Mouse (Mus musculus): ENCODE results near the gene Fndc11.

The Fndc11 gene

DNA sequence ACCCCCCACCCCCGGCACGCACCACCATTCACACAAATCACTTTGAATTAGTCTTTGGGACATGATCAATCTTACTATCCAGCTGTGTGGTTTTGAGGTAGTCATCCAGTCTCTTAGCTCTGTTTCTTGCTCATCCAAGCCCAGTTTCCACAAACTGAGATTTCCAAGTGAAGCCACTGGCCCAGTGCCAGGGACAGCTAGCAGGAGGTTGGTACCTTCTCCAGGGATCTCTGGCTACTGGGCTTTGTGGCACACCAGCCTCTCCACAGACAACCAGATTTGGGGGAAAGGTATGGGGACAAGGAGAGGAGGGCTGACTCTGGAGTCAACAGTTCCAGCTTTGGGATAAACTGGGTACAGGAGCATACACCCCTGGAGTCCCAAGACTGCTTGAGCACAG is 548 bp downstream of the Fndc11 start:
- DNase-seq: no peak

DNA sequence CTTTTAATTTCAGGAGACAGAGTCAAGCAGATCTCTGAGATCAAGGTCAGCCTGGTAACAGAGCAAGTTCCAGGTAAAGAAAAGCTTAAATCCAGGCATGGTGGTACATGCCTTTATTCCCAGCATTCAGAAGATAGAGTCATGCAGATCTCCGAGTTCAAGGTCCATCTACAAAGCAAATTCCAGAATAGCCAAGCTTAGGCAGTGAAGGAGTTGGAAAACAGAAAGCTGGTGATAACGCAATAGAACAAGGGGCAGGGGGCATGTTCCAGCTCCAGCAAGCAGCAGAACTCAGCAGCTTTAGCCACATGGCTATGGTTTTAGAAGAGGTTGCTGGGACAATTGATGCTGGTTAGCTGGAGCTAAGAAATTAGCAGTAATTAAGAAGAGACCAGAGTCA is 5.2 kb downstream of the Fndc11 start:
- DNase-seq: no peak

- DNase-seq: no peak
These were observed 7.3 kb downstream of the Fndc11 start for GRCm38 (mm10) chr2:181227122-181227521.

DNA sequence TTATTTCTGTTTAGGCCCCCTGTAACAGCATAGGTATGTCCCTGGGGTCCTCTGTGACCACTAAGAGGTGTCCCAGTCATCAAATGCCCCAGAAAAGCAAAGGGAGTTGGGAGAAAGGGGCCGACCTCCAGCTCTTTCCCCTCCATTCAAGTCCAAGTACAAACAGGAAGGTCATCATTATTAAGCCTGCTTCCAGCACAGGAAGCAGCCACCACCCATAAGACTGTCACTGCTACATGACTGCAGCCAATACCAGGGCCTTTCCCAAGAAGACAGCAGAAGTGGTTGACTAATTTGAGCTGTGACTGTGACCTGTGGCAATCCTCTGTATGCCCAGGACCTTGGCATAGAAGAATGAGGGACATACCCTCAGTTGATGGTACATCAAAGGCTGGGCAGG is 8.5 kb downstream of the Fndc11 start:
- peak; percentile 69 for DNase-seq

- DNase-seq: no peak
These were observed 11.4 kb downstream of the Fndc11 start for GRCm38 (mm10) chr2:181231171-181231570.

- no peak for DNase-seq
These were observed 13.6 kb downstream of the Fndc11 start for GRCm38 (mm10) chr2:181233443-181233842.

DNA sequence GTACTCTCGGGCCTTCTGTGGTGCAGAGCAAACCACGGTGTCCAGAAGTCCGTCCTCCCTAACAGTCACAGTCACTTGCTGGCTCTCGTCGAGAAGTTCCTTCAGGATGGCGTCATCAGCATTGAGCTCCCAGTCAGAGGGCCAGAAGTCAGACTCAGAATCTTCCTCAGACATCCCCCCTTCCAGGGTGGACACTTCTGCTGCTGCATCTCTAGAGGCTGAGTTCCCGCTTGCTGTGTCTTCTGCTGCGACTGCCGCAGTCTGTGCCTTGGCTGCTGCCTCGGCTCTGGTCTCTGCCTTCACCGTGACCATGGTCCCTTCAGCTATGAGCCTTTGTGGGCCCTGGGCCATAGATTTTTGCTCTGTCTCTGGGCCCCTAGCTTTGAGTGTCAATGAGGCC is 14.9 kb downstream of the Fndc11 start:
- DNase-seq: no peak

- DNase-seq: peak; percentile 49
These were observed 16.1 kb downstream of the Fndc11 start for GRCm38 (mm10) chr2:181235681-181236566.

DNA sequence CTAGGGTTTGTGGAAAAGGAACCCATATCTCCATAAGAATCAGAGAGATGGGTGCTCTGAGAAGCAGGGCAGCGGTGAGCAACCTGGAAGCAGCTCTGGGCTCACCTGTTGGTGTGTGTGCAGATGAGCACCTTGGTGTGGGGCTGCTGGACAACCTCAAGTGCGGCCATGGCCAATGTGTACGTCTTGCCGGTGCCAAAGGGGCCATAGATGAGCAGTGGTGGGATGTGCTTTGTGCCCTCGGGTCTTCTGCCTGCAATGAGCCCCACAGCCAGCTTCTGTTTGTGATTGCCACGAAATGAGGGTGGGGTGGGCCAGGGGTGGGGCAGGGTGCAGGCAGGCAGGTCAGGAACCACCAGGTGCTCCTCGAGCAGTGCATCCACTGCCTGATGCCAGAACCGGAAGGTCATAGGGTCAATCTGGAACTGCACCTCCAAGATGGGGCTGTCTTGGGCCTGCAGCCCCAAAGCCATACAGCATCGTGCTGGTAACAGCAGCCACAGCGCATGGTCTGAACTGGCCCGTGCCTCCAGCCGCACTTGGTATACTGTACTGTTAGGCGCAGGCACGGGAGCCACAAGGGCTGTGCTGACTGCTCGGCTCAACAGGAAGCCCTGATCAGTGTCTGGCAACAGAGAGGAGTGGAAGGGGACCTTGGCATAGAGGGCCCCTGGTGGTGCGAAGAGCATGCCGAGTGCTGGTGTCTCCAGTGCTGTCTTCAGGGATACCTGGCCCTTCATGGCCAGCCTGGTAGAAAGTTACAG is 17.6 kb downstream of the Fndc11 start:
- no peak for DNase-seq

- no peak for DNase-seq
These were observed 18.3 kb downstream of the Fndc11 start for GRCm38 (mm10) chr2:181238091-181238610.

GRCm38 (mm10) chr2:181238861-181239260 is 19.0 kb downstream of the Fndc11 start:
- no peak for DNase-seq

- DNase-seq: no peak
These were observed 19.4 kb downstream of the Fndc11 start for GRCm38 (mm10) chr2:181239261-181239660.

DNA sequence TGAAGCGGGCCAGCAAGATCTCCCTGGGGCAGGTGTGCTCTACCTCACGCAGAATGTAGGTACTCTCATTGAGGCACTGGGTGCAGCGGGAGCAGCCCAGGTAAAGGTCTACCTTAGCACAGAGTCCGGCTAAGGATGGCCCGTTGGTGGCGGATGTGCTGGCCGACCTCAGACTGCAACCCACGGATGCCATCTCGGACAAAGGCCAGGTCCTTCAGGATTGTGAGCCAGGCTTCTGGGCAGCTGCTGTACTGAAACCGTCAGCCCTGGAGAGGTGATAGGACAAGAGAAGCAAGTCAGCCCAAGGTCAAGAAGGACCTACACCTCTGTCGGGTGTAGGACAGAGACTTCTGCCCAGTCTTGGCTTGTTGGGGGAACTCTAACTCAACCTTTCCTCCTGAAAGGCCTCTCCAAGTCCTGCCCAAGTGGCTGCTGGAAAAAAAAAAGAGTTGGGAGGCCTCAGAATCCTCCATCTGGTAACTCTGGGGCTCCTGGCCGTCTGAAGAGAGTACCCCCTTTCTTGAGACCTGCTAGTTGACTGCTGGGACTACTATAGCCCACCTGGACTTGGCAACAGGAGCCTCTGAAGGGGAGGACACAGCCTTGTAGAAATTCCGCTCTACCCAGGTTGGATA is 21.1 kb downstream of the Fndc11 start:
- DNase-seq: no peak

GRCm38 (mm10) chr2:181241602-181242313 is 21.9 kb downstream of the Fndc11 start, which contains the start of gene Helz2:
Helz2 (minus strand) TSS chr2:181242027.
- peak; percentile 79 for DNase-seq

- DNase-seq: no peak
These were observed 22.5 kb downstream of the Fndc11 start for GRCm38 (mm10) chr2:181242314-181242665.

DNA sequence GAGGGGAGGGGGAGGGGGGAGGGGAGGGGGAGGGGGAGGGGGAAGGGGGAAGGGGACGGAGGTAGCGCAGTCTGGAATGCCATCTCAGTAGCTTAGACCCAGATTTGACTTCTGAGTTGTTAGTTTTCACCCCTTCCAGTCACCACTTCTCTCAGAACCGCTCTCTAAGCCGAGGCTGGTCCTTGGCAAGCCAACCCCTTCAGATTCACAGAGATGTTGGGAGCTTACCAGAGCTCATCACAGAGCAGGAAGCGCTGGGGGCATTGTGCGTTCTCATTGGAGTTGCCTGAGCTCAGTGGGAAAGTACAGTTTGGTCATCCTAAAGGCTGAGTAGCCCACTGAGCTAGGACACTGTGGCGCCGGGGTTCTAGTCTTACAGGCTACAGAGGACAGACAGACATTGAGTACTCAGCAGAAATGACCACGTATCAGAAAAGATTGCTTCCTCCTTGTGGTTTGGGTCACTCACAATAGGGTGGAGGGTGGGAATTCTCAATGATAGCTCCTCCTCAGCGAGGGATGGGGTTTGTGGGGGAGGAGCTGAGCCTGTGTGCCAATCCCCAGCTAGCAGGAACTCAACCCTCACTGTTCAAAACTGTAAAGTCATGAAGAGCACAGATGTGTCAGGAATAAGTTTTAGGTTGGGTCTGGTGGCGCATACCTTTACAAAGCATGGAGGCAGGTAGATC is 24.0 kb downstream of the Fndc11 start:
- DNase-seq: peak; percentile 72

DNA sequence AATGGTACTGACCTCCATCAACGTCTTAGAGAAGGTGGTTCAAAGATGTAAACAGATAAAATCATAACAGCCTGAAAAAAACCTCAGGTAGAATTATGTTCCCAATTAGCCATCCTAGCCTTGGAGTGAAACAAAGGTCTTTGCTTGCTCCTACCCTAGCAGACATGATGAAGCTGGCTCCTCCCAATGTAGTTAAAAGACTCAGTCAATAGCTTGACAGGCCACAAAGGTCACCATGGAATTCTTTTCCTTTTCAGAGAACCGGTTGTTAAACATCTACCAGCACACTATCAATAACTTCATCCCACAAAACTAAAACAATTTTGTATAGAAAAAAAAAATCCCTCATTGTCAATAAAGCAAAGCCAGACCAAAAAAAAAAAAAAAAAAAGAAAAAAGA is 25.2 kb downstream of the Fndc11 start:
- no peak for DNase-seq

DNA sequence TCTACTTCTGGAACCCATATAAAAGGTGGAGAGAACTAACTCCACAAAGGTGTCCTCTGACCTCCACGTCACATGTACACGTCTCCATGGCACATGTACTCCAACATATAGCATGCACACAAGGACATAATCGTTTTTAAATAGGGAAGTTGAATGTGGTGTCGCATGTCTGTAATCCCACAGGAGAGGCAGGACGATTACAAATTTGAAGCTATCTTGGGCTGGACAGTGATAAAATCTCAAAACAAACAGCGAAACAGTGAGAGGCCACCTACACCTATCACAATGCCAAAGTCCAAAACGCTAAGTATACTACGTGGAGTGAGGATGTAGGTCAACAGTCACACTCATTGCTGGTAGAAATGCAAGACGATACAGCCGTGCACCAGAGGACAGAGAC is 29.4 kb downstream of the Fndc11 start:
- DNase-seq: no peak

GRCm38 (mm10) chr2:181251841-181252240 is 32.0 kb downstream of the Fndc11 start:
- no peak for DNase-seq

DNA sequence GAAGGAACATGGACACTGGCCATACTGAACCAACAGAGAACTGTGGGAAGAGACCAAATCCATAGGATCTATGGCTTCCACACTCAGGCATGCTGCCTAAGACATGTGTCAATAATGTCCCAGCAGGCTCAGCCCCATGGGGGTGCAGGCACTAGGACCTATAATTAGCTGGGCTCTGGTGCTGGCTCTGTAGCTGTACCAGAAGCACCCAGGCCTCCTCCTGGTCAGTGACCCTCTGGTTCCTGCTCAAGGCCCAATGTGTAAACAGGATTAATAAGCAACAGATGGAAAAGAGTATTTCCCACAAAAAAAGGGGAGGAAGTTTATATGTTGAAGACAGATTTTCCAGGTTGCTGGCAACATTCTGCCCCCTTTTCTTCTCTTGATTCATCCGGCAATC is 33.4 kb downstream of the Fndc11 start:
- no peak for DNase-seq

- DNase-seq: no peak
These were observed 47.0 kb downstream of the Fndc11 start for GRCm38 (mm10) chr2:181266839-181267238.

DNA sequence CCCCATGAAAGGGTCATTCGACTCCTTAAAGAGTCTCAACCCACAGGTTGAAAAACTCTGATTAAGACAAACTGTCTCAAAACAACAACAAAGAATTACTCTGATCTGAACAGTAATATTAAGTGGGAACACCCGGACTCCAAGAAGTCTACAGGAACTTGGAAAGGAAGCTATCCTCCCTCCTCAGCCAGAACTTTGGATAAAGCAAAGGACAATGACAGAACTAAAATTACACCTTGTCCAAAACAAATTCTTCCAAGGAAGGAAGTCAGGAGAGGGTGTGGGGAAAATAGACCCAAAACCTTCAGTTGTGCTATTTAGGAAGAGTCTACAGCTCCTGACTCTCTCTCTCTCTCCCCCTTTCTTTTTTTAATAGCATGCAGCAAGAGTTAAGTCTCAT is 52.3 kb downstream of the Fndc11 start:
- peak; percentile 13 for DNase-seq

Data from lung, postnatal 36 days (tissue).